12 mouse cellular contexts compared by ENCODE assay signal in genomic region chr11:45938917-45939316, GRCm38 (mm10). TPM values are rescaled to one million over a fixed set of nuclear protein-coding genes. Genes with fewer than 3 reads are reported as not detected.
"Had no signal": no experiment of that assay in that cellular context is flagged by ENCODE, and none has a peak within 500 bp of the region (broad histone marks: within the 10 kb centered on the region; RNA-seq: fewer than 3 reads in every experiment).

No protein-coding gene starts in this region.

- DNase-seq: kidney, adult 18-20 months; kidney, postnatal 10 days; kidney, postnatal 4 days; liver; liver, embryonic 13.5 days; liver, postnatal 0 days; lung, postnatal 14 days; right cerebral cortex, postnatal 14 days; thymus, adult 2 months; thymus, postnatal 4 days had no signal

- ATAC-seq: liver, postnatal 0 days; midbrain, embryonic 16.5 days had no signal

RNA-seq across cellular contexts. Expression of gene Sox30, which starts 41.2 kb away (rescaled TPM):
- polyA plus RNA-seq: liver, embryonic 13.5 days; macrophage had no signal
